Mouse (Mus musculus) lung, postnatal 4 days (tissue): Measurements from ENCODE around the gene Ccdc137.
A peak's percentile ranks its signal among the peaks of the same experiment; 100 is the strongest.
"Not testable (repeated sequence)": the region's sequence is repeated elsewhere in the genome, so short reads cannot be mapped to it uniquely, and the experiment has no call there.

Source experiments
- DNase-seq, 2 experiments: peaks; one replicate each; pipeline ENCODE4 v3.0.0; 2021

Ccdc137 gene

GRCm38 (mm10) chr11:120457772-120458751, at the start of gene Ccdc137, which contains the start of gene Oxld1:
TSS of gene Ccdc137 (plus strand) at chr11:120458115.
TSS of gene Oxld1 (minus strand) at chr11:120458068.
- DNase-seq = peak; percentile 83 to 85

- not testable (repeated sequence) for DNase-seq
Measured at GRCm38 (mm10) chr11:120413621-120414020, 44.3 kb upstream of the Ccdc137 start.

- DNase-seq = no peak
Measured at GRCm38 (mm10) chr11:120417852-120418251, 40.1 kb upstream of the Ccdc137 start.

- DNase-seq = no peak
Measured at GRCm38 (mm10) chr11:120418592-120418991, 39.3 kb upstream of the Ccdc137 start.

- peak in 1 of 2 experiments; percentile 37 for DNase-seq
Measured at GRCm38 (mm10) chr11:120422651-120423568, 35.0 kb upstream of the Ccdc137 start.

GRCm38 (mm10) chr11:120423569-120424295, 34.2 kb upstream of the Ccdc137 start:
- peak; percentile 40 to 66 for DNase-seq

GRCm38 (mm10) chr11:120426727-120427126, 31.2 kb upstream of the Ccdc137 start:
- no peak for DNase-seq

GRCm38 (mm10) chr11:120437152-120437856, 20.6 kb upstream of the Ccdc137 start, which contains the start of gene Nploc4:
TSS of gene Nploc4 (minus strand) at chr11:120437708.
- DNase-seq = peak; percentile 93 to 96

- no peak for DNase-seq
Measured at GRCm38 (mm10) chr11:120437857-120438385, 20.0 kb upstream of the Ccdc137 start.

- DNase-seq = no peak
Measured at GRCm38 (mm10) chr11:120442344-120442743, 15.6 kb upstream of the Ccdc137 start, which contains the start of gene Tspan10. TSS of gene Tspan10 (plus strand) at chr11:120442644.

GRCm38 (mm10) chr11:120442765-120443280, 15.1 kb upstream of the Ccdc137 start:
- no peak for DNase-seq

- no peak for DNase-seq
Measured at GRCm38 (mm10) chr11:120444106-120444505, 13.8 kb upstream of the Ccdc137 start.

GRCm38 (mm10) chr11:120445475-120445874, 12.4 kb upstream of the Ccdc137 start:
- no peak for DNase-seq

- DNase-seq = no peak
Measured at GRCm38 (mm10) chr11:120447179-120447578, 10.7 kb upstream of the Ccdc137 start.

- DNase-seq = no peak
Measured at GRCm38 (mm10) chr11:120452246-120452645, 5.7 kb upstream of the Ccdc137 start.

GRCm38 (mm10) chr11:120453306-120453705, 4.6 kb upstream of the Ccdc137 start, which contains the start of gene Pde6g:
TSS of gene Pde6g (minus strand) at chr11:120453500.
- no peak for DNase-seq

- DNase-seq = no peak
Measured at GRCm38 (mm10) chr11:120454965-120455364, 3.0 kb upstream of the Ccdc137 start.

GRCm38 (mm10) chr11:120455413-120455812, 2.5 kb upstream of the Ccdc137 start:
- no peak for DNase-seq

- no peak for DNase-seq
Measured at GRCm38 (mm10) chr11:120457370-120457769, 545 bp upstream of the Ccdc137 start.

GRCm38 (mm10) chr11:120458847-120459597, 1.1 kb downstream of the Ccdc137 start:
- DNase-seq = no peak
